Mouse (Mus musculus) heart, postnatal 0 days (tissue): ENCODE data around the gene Malsu1.

Experiments
- CTCF ChIP-seq: IDR thresholded peaks from 2 replicates; pipeline ENCODE4 v1.5.1; 2016; ENCODE audit warnings: antibody characterized with exemption, control low read depth, low read depth
- EP300 ChIP-seq: IDR thresholded peaks from 2 replicates; pipeline ENCODE4 v1.6.1; 2016; ENCODE audit warnings: antibody characterized with exemption, low read depth

DNA sequence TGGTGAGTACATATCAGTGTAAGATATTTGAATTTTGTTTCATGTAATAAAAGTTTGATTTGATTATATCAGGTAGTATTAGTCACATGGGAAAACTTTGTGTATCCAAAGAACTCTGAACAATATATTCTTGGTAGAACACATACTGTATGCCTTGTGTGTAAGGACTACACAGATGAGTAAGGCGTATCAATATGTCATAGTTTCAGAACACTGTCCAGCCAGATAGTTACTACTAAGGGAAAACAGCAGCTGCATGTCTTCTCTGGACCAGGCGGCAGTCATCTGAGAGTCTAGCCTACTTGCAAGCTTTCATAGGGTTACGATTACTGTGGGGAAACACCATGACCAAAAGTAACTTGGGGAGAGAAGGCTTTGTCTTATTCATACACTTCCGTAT is 9.4 kb downstream of the Malsu1 start:
- TF ChIP-seq CTCF (no peak), EP300 (no peak)
